Mouse (Mus musculus) forebrain, embryonic 11.5 days (tissue): ENCODE data around the gene Rps6kl1. TPM values are rescaled to one million over a fixed set of nuclear protein-coding genes. Genes with fewer than 3 reads are reported as not detected.
A peak's percentile ranks its signal among the peaks of the same experiment; 100 is the strongest.

Source experiments
- ATAC-seq: fragments of 200-750 bp; cut with Nextera tagmentation; replicated peaks from 2 replicates; pipeline ENCODE4 v1.8.0; 2017; ENCODE audit warnings: moderate TSS enrichment; ENCODE audit not compliant: low FRiP score
- DNase-seq: peaks from one replicate; pipeline ENCODE4 v3.0.0-alpha.2; 2017; ENCODE audit warnings: low spot score
- H3K27ac ChIP-seq: fragments of 300-500 bp; sonication (generic); 2 replicates; pipeline ENCODE4 v1.5.1; 2014; ENCODE audit warnings: low read depth, low read length
- H3K27me3 ChIP-seq: fragments of 300-500 bp; sonication (generic); 2 replicates; pipeline ENCODE4 v1.6.1; 2014; ENCODE audit warnings: mild to moderate bottlenecking, low read length, mixed read lengths; ENCODE audit not compliant: control insufficient read depth, insufficient read depth
- H3K36me3 ChIP-seq: fragments of 300-500 bp; sonication (generic); 2 replicates; pipeline ENCODE4 v1.6.1; 2014; ENCODE audit warnings: mild to moderate bottlenecking, low read length, moderate library complexity, mixed read lengths; ENCODE audit not compliant: control insufficient read depth, insufficient read depth
- H3K4me1 ChIP-seq: fragments of 300-500 bp; sonication (generic); replicated peaks from 2 replicates; pipeline ENCODE4 v1.6.1; 2014; ENCODE audit warnings: low read length, mixed read lengths; ENCODE audit not compliant: control insufficient read depth, insufficient read depth
- H3K4me2 ChIP-seq: fragments of 300-500 bp; sonication (generic); 2 replicates; pipeline ENCODE4 v1.6.1; 2014; ENCODE audit warnings: low read depth, mild to moderate bottlenecking, low read length, moderate library complexity, mixed read lengths; ENCODE audit not compliant: severe bottlenecking
- H3K4me3 ChIP-seq: fragments of 300-500 bp; sonication (generic); 2 replicates; pipeline ENCODE4 v1.5.1; 2014; ENCODE audit warnings: low read depth, low read length
- H3K9ac ChIP-seq: fragments of 300-500 bp; sonication (generic); 2 replicates; pipeline ENCODE4 v1.6.1; 2014; ENCODE audit warnings: low read length
- H3K9me3 ChIP-seq: fragments of 300-500 bp; sonication (generic); 2 replicates; pipeline ENCODE4 v1.6.1; 2016; ENCODE audit warnings: low read length, mixed read lengths; ENCODE audit not compliant: control insufficient read depth
- WGBS: fragments of 180-500 bp; shearing (Covaris S2); extraction: QIAGEN DNeasy Blood & Tissue Kit; methylation state at CpG from one replicate; pipeline ENCODE4 v1.1.7; 2014; 5-methylcytosine and 5-hydroxymethylcytosine counted together
- polyA plus RNA-seq: library from polyadenylated mRNA; unstranded; fragments of >200 nt; fragmentation: Nextera tagmentation; extraction: Ambion mirVana; gene quantifications from 2 replicates; pipeline ENCODE4 v1.2.1, GENCODE M21; 2014

The Rps6kl1 gene
- polyA plus RNA-seq, 1 experiment from 2014 or later, result 1.9 TPM

- no peak overlapping the region for H3K27ac ChIP-seq
- H3K9me3 ChIP-seq, result no peaks in the 10 kb centered on the region
- no peak overlapping the region for H3K9ac ChIP-seq
- H3K4me3 ChIP-seq, result no peak overlapping the region
- H3K36me3 ChIP-seq, result no peaks in the 10 kb centered on the region
- WGBS, result 92% methylated on average over 7 of the region's 7 CpGs
- H3K4me1 ChIP-seq, result peaks cover 6% of the 10 kb centered on the region
- ATAC-seq (no peak), DNase-seq (no peak)
- H3K27me3 ChIP-seq, result no peaks in the 10 kb centered on the region
- no peak overlapping the region for H3K4me2 ChIP-seq
Observed at GRCm38 (mm10) chr12:85112550-85113251, 38.4 kb downstream of the Rps6kl1 start.

GRCm38 (mm10) chr12:85110698-85111592, 40.1 kb downstream of the Rps6kl1 start, which contains the start of the genes Prox2 and Dlst:
Prox2 (minus strand) TSS chr12:85110759.
Dlst (plus strand) TSS chr12:85110833.
- WGBS, result under 1% methylated on average over 81 of the region's 83 CpGs
- ATAC-seq, result peak; percentile 94
- peaks cover 6% of the 10 kb centered on the region for H3K4me1 ChIP-seq

GRCm38 (mm10) chr12:85110011-85110697, 40.9 kb downstream of the Rps6kl1 start:
- Histone ChIP-seq H3K9ac (peak overlapping the region; percentile 93), H3K4me2 (peak overlapping the region; percentile 81), H3K27ac (peak overlapping the region; percentile 74; the same call in 1 of the 2 replicates), H3K36me3 (no peaks in the 10 kb centered on the region), H3K4me1 (peaks cover 6% of the 10 kb centered on the region), H3K27me3 (no peaks in the 10 kb centered on the region), H3K9me3 (no peaks in the 10 kb centered on the region), H3K4me3 (peak overlapping the region; percentile 90)
- 12% methylated on average over 18 of the region's 18 CpGs for WGBS
- DNase-seq (no peak), ATAC-seq (peak; percentile 42)

More at GRCm38 (mm10) chr12:85110698-85111592, 40.1 kb downstream of the Rps6kl1 start, which contains the start of the genes Prox2 and Dlst:
- H3K4me3 ChIP-seq, result peak within 1 kb of the TSS; percentile 90
- H3K36me3 ChIP-seq, result no peaks in the 10 kb centered on the region
- H3K9ac ChIP-seq, result peak within 1 kb of the TSS; percentile 93
- H3K4me2 ChIP-seq, result peak within 1 kb of the TSS; percentile 81
- H3K27ac ChIP-seq, result peak within 1 kb of the TSS; percentile 74; the same call in 1 of the 2 replicates
- no peaks in the 10 kb centered on the region for H3K9me3 ChIP-seq
- DNase-seq, result peak; percentile 94
- no peaks in the 10 kb centered on the region for H3K27me3 ChIP-seq

- Histone ChIP-seq H3K4me3 (no peak overlapping the region), H3K4me2 (peak overlapping the region; percentile 81; the same call in 1 of the 2 replicates), H3K27ac (no peak overlapping the region), H3K9me3 (no peaks in the 10 kb centered on the region), H3K27me3 (no peaks in the 10 kb centered on the region), H3K9ac (no peak overlapping the region), H3K36me3 (no peaks in the 10 kb centered on the region), H3K4me1 (peaks cover 6% of the 10 kb centered on the region)
- WGBS, result 14% methylated on average over 4 of the region's 4 CpGs
- no peak; the same call in 1 of the 2 replicates for ATAC-seq
- no peak for DNase-seq
Observed at GRCm38 (mm10) chr12:85109426-85109825, 41.6 kb downstream of the Rps6kl1 start.

- H3K9me3 ChIP-seq, result no peaks in the 10 kb centered on the region
- H3K27me3 ChIP-seq, result no peaks in the 10 kb centered on the region
- ATAC-seq (no peak), DNase-seq (no peak)
- H3K4me2 ChIP-seq, result no peak overlapping the region
- H3K4me1 ChIP-seq, result peaks cover 6% of the 10 kb centered on the region
- 54% methylated on average over 3 of the region's 3 CpGs for WGBS
- H3K9ac ChIP-seq, result no peak overlapping the region
- H3K36me3 ChIP-seq, result no peaks in the 10 kb centered on the region
- H3K27ac ChIP-seq, result no peak overlapping the region
- H3K4me3 ChIP-seq, result no peak overlapping the region
Observed at GRCm38 (mm10) chr12:85108643-85109042, 42.4 kb downstream of the Rps6kl1 start.

- no peak overlapping the region for H3K4me2 ChIP-seq
Observed at GRCm38 (mm10) chr12:85106292-85106691, 44.8 kb downstream of the Rps6kl1 start.

GRCm38 (mm10) chr12:85104789-85105188, 46.3 kb downstream of the Rps6kl1 start:
- no peaks in the 10 kb centered on the region for H3K36me3 ChIP-seq
- H3K27me3 ChIP-seq, result no peaks in the 10 kb centered on the region
- DNase-seq, result no peak
- H3K4me1 ChIP-seq, result no peaks in the 10 kb centered on the region; the same call in 1 of the 2 replicates
- ATAC-seq, result no peak
- no peak overlapping the region for H3K4me2 ChIP-seq
- H3K9ac ChIP-seq, result no peak overlapping the region
- no peaks in the 10 kb centered on the region for H3K9me3 ChIP-seq
- WGBS, result 85% methylated on average over 8 of the region's 8 CpGs
- H3K4me3 ChIP-seq, result no peak overlapping the region
- no peak overlapping the region for H3K27ac ChIP-seq

More at GRCm38 (mm10) chr12:85106292-85106691, 44.8 kb downstream of the Rps6kl1 start:
- no peak for ATAC-seq
- DNase-seq, result no peak
- H3K36me3 ChIP-seq, result no peaks in the 10 kb centered on the region
- H3K4me1 ChIP-seq, result no peaks in the 10 kb centered on the region; the same call in 1 of the 2 replicates
- no peak overlapping the region for H3K27ac ChIP-seq
- no peak overlapping the region for H3K4me3 ChIP-seq
- 4% methylated on average over 8 of the region's 8 CpGs for WGBS
- H3K9me3 ChIP-seq, result no peaks in the 10 kb centered on the region
- no peaks in the 10 kb centered on the region for H3K27me3 ChIP-seq
- H3K9ac ChIP-seq, result no peak overlapping the region

GRCm38 (mm10) chr12:85103096-85103495, 48.0 kb downstream of the Rps6kl1 start:
- H3K27ac ChIP-seq, result no peak overlapping the region
- no peak for DNase-seq
- 88% methylated on average over 8 of the region's 8 CpGs for WGBS

More at GRCm38 (mm10) chr12:85103096-85103495, 48.0 kb downstream of the Rps6kl1 start:
- Histone ChIP-seq H3K27me3 (no peaks in the 10 kb centered on the region), H3K4me2 (no peak overlapping the region), H3K4me3 (no peak overlapping the region), H3K4me1 (no peaks in the 10 kb centered on the region), H3K36me3 (no peaks in the 10 kb centered on the region), H3K9ac (no peak overlapping the region), H3K9me3 (no peaks in the 10 kb centered on the region)
- ATAC-seq, result no peak
